Mouse (Mus musculus): ENCODE measurements around the gene Pde8a. TPM values are rescaled to one million over a fixed set of nuclear protein-coding genes. Genes with fewer than 3 reads are reported as not detected.

The Pde8a gene
- total and polyA plus RNA-seq, 3 experiments, result 11.8 to 35.9 (median 33.6) TPM

Other genes with a start within 250 kb of the Pde8a start
- 10 to 100 TPM; 22.6 to 36.1 TPM for gene Zfp592, start 219.9 kb upstream of the Pde8a start, total RNA-seq (2021)
- 13.0 and 13.9 TPM in 2 replicates for gene Zfp592, start 219.9 kb upstream of the Pde8a start, polyA plus RNA-seq (2012; rRNA removed)
- under 1 TPM; 0.17 to 0.24 TPM for gene Alpk3, start 156.0 kb upstream of the Pde8a start, total RNA-seq (2021)
- gene Alpk3, start 156.0 kb upstream of the Pde8a start, polyA plus RNA-seq (2012; rRNA removed), result 0.03 TPM in 2 replicates
- under 1 TPM in 1 of 2 experiments, not detected in 1; 0.10 TPM for gene Slc28a1, start 98.8 kb upstream of the Pde8a start, total RNA-seq (2021)
- 0.03 TPM in 1 of 2 replicates, not detected in the other for gene Slc28a1, start 98.8 kb upstream of the Pde8a start, polyA plus RNA-seq (2012; rRNA removed)
- 1,000 to 10,000 TPM in 1 of 2 experiments, 100 to 1,000 TPM in 1; 944 to 1,235 TPM for gene Rps17, start 131.7 kb downstream of the Pde8a start, total RNA-seq (2021)
- gene Rps17, start 131.7 kb downstream of the Pde8a start, polyA plus RNA-seq (2012; rRNA removed), result 351 and 362 TPM in 2 replicates
- gene Cpeb1, start 241.9 kb downstream of the Pde8a start, total RNA-seq (2021), result 10 to 100 TPM; 26.2 to 34.6 TPM
- 14.2 and 15.3 TPM in 2 replicates for gene Cpeb1, start 241.9 kb downstream of the Pde8a start, polyA plus RNA-seq (2012; rRNA removed)